Mouse (Mus musculus) erythroblast, embryonic 14.5 days (primary cell): Measurements from ENCODE around the gene Zbtb7b.

Experiments used
- GATA1 ChIP-seq: IDR thresholded peaks from 2 replicates; pipeline ENCODE4 v1.6.1; 2012; ENCODE audit warnings: low read length, inconsistent platforms, mixed read lengths
- TAL1 ChIP-seq: IDR thresholded peaks from 3 replicates; pipeline ENCODE4 v1.6.1; 2012; ENCODE audit warnings: low read length, inconsistent platforms, mixed read lengths

GRCm38 (mm10) chr3:89349869-89350501, 44.6 kb downstream of the Zbtb7b start, which contains the start of gene Adam15:
- TF ChIP-seq GATA1 (no peak), TAL1 (no peak)
